Mouse (Mus musculus) hindbrain, embryonic 11.5 days (tissue): Measurements from ENCODE around the gene Sulf2. TPM values are rescaled to one million over a fixed set of nuclear protein-coding genes. Genes with fewer than 3 reads are reported as not detected.
A peak's percentile ranks its signal among the peaks of the same experiment; 100 is the strongest.

Experiments
- ATAC-seq: fragments of 200-750 bp; cut with Nextera tagmentation; 2 replicates; pipeline ENCODE4 v1.8.0; 2017; ENCODE audit warnings: mild to moderate bottlenecking, moderate TSS enrichment, moderate library complexity; ENCODE audit not compliant: low FRiP score
- DNase-seq: peaks from one replicate; pipeline ENCODE4 v3.0.0-alpha.2; 2015; ENCODE audit warnings: low spot score
- H3K27ac ChIP-seq: fragments of 300-500 bp; sonication (generic); 2 replicates; pipeline ENCODE4 v1.5.1; 2014; ENCODE audit warnings: mild to moderate bottlenecking, low read depth, low read length
- H3K27me3 ChIP-seq: fragments of 300-500 bp; sonication (generic); 2 replicates; pipeline ENCODE4 v1.6.1; 2014; ENCODE audit warnings: mild to moderate bottlenecking, low read length, moderate library complexity, mixed read lengths; ENCODE audit not compliant: control insufficient read depth, insufficient read depth
- H3K36me3 ChIP-seq: fragments of 300-500 bp; sonication (generic); 2 replicates; pipeline ENCODE4 v1.6.1; 2014; ENCODE audit warnings: mild to moderate bottlenecking, low read length, moderate library complexity, mixed read lengths; ENCODE audit not compliant: control insufficient read depth, insufficient read depth
- H3K4me1 ChIP-seq: fragments of 300-500 bp; sonication (generic); replicated peaks from 2 replicates; pipeline ENCODE4 v1.6.1; 2014; ENCODE audit warnings: low read length, mixed read lengths; ENCODE audit not compliant: control insufficient read depth, insufficient read depth
- H3K4me2 ChIP-seq: fragments of 300-500 bp; sonication (generic); replicated peaks from 2 replicates; pipeline ENCODE4 v1.6.1; 2014; ENCODE audit warnings: mild to moderate bottlenecking, low read depth, low read length
- H3K4me3 ChIP-seq: fragments of 300-500 bp; sonication (generic); 2 replicates; pipeline ENCODE4 v1.5.1; 2014; ENCODE audit warnings: low read depth, low read length
- H3K9ac ChIP-seq: fragments of 300-500 bp; sonication (generic); 2 replicates; pipeline ENCODE4 v1.6.1; 2014; ENCODE audit warnings: low read depth, low read length
- H3K9me3 ChIP-seq: fragments of 300-500 bp; sonication (generic); 2 replicates; pipeline ENCODE4 v1.6.1; 2016; ENCODE audit warnings: low read length; ENCODE audit not compliant: control insufficient read depth
- WGBS: fragments of 180-500 bp; shearing (Covaris S2); extraction: QIAGEN DNeasy Blood & Tissue Kit; methylation state at CpG from one replicate; pipeline ENCODE4 v1.1.7; 2014; 5-methylcytosine and 5-hydroxymethylcytosine counted together
- polyA plus RNA-seq: library from polyadenylated mRNA; unstranded; fragments of >200 nt; fragmentation: Nextera tagmentation; extraction: Ambion mirVana; gene quantifications from 2 replicates; pipeline ENCODE4 v1.2.1, GENCODE M21; 2014

Gene Sulf2
- polyA plus RNA-seq, 1 experiment from 2014 or later: 115 TPM

DNA sequence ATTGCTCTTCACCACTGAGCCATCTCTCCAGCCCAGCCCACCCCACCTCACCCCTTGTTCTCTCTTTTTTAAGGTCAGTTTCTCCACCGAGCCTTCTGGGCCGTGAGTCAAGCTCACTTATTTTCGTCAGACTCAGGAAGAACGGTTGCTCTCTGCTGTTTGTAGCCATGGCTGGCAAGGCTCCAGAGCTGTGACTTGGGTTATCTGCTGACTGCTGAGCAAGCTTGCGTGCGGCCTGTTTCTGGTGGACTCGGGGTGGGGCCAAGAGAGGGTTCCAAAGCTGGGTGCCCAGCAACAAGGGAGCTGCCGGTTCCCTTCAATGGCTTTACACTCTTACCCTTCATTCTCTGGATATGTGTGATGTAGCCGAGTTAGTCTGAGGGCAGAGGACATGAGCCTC, 15.0 kb downstream of the Sulf2 start:
- DNase-seq (no peak), ATAC-seq (no peak)
- H3K27ac ChIP-seq: no peak overlapping the region
- WGBS: 91% methylated on average over 9 of the region's 9 CpGs
- H3K4me2 ChIP-seq: no peak overlapping the region
- H3K4me3 ChIP-seq: no peak overlapping the region
- no peaks in the 10 kb centered on the region for H3K27me3 ChIP-seq
- H3K9me3 ChIP-seq: no peaks in the 10 kb centered on the region
- no peaks in the 10 kb centered on the region for H3K36me3 ChIP-seq
- no peak overlapping the region for H3K9ac ChIP-seq
- peaks cover 6% of the 10 kb centered on the region; the same call in 1 of the 2 replicates for H3K4me1 ChIP-seq

- Histone ChIP-seq H3K4me3 (no peak overlapping the region), H3K9ac (no peak overlapping the region), H3K27ac (no peak overlapping the region), H3K27me3 (no peaks in the 10 kb centered on the region), H3K9me3 (no peaks in the 10 kb centered on the region), H3K4me2 (no peak overlapping the region), H3K4me1 (peaks cover 6% of the 10 kb centered on the region; the same call in 1 of the 2 replicates), H3K36me3 (no peaks in the 10 kb centered on the region)
- no peak for ATAC-seq
- 75% methylated on average over 1 of the region's 1 CpGs for WGBS
- no peak for DNase-seq
These were observed 17.2 kb downstream of the Sulf2 start for GRCm38 (mm10) chr2:166138308-166138707.

- DNase-seq: no peak
- 88% methylated on average over 4 of the region's 4 CpGs for WGBS
- Histone ChIP-seq H3K4me3 (no peak overlapping the region), H3K4me1 (peaks cover 6% of the 10 kb centered on the region; the same call in 1 of the 2 replicates), H3K27me3 (no peaks in the 10 kb centered on the region), H3K4me2 (no peak overlapping the region), H3K36me3 (no peaks in the 10 kb centered on the region), H3K9ac (no peak overlapping the region), H3K9me3 (no peaks in the 10 kb centered on the region), H3K27ac (no peak overlapping the region)
- no peak for ATAC-seq
These were observed 18.0 kb downstream of the Sulf2 start for GRCm38 (mm10) chr2:166137467-166137866.

- H3K27me3 ChIP-seq: no peaks in the 10 kb centered on the region
- H3K9me3 ChIP-seq: no peaks in the 10 kb centered on the region
- no peak for DNase-seq
- no peak overlapping the region for H3K4me3 ChIP-seq
- H3K27ac ChIP-seq: no peak overlapping the region; the same call in 1 of the 2 replicates
- no peak overlapping the region for H3K9ac ChIP-seq
- ATAC-seq: no peak
- 56% methylated on average over 16 of the region's 16 CpGs for WGBS
- H3K36me3 ChIP-seq: no peaks in the 10 kb centered on the region
- peaks cover 6% of the 10 kb centered on the region; the same call in 1 of the 2 replicates for H3K4me1 ChIP-seq
- no peak overlapping the region for H3K4me2 ChIP-seq
These were observed 19.6 kb downstream of the Sulf2 start for GRCm38 (mm10) chr2:166135711-166136485.

GRCm38 (mm10) chr2:166128756-166129155, 26.7 kb downstream of the Sulf2 start:
- Histone ChIP-seq H3K9ac (0 out of 2 replicates have a peak overlapping the region, but pooled peaks have one; percentile 15), H3K27ac (no peak overlapping the region), H3K4me1 (no peaks in the 10 kb centered on the region), H3K27me3 (no peaks in the 10 kb centered on the region), H3K4me2 (no peak overlapping the region), H3K4me3 (no peak overlapping the region), H3K36me3 (no peaks in the 10 kb centered on the region), H3K9me3 (no peaks in the 10 kb centered on the region)
- WGBS: 92% methylated on average over 4 of the region's 4 CpGs
- ATAC-seq (no peak), DNase-seq (no peak)

- H3K9me3 ChIP-seq: no peaks in the 10 kb centered on the region
- no peak overlapping the region for H3K27ac ChIP-seq
- no peak overlapping the region for H3K4me3 ChIP-seq
- H3K27me3 ChIP-seq: no peaks in the 10 kb centered on the region
- H3K4me1 ChIP-seq: no peaks in the 10 kb centered on the region
- no peak overlapping the region for H3K4me2 ChIP-seq
- ATAC-seq (no peak), DNase-seq (no peak)
- 95% methylated on average over 15 of the region's 15 CpGs for WGBS
- no peaks in the 10 kb centered on the region for H3K36me3 ChIP-seq
- no peak overlapping the region for H3K9ac ChIP-seq
These were observed 27.4 kb downstream of the Sulf2 start for GRCm38 (mm10) chr2:166128032-166128431.

- no peak overlapping the region for H3K27ac ChIP-seq
- no peaks in the 10 kb centered on the region for H3K4me1 ChIP-seq
- no peaks in the 10 kb centered on the region for H3K36me3 ChIP-seq
- ATAC-seq (no peak), DNase-seq (no peak)
- H3K9me3 ChIP-seq: no peaks in the 10 kb centered on the region
- no peaks in the 10 kb centered on the region for H3K27me3 ChIP-seq
- no peak overlapping the region for H3K9ac ChIP-seq
- WGBS: 77% methylated on average over 11 of the region's 11 CpGs
- no peak overlapping the region for H3K4me3 ChIP-seq
- H3K4me2 ChIP-seq: no peak overlapping the region
These were observed 29.1 kb downstream of the Sulf2 start for GRCm38 (mm10) chr2:166126343-166126742.

DNA sequence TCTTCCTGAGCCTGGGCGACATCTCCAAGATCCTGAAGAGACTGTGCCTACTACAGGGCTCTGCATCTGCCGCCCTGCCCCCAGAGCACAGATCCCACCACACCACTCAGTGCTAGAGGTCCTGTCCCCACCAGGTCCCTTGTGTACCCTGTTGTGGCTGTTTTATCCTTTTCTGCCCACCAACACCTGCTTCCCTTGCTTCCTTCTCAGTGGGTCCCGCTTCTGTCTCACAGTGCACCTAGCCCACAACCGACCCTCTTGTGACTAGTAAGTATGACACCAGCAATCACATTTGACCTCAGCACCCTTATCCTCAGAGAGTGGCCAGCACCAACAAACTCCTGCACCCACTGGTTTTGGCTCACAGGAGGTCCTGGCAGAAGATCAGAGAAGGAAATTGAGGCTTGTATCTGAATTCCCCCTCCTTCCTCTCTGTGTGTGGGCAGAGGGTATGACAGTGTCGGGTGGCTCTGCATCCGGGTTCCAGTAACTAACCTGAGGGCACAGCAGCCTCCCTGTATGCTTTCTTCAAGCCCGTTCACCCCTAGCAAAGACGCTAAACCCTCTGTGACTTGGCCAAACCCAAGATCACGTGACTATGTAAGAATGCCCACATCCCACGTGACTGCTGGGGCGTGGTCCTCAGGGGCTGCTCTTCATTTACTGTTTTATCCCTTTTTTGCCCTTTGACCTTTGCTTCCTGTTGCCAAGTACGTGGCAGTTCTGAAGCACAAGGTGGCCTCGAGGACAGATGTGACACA, 29.8 kb downstream of the Sulf2 start:
- Histone ChIP-seq H3K9me3 (no peaks in the 10 kb centered on the region), H3K4me1 (no peaks in the 10 kb centered on the region), H3K4me2 (no peak overlapping the region), H3K27me3 (no peaks in the 10 kb centered on the region), H3K9ac (no peak overlapping the region), H3K4me3 (no peak overlapping the region), H3K36me3 (no peaks in the 10 kb centered on the region), H3K27ac (no peak overlapping the region)
- WGBS: 72% methylated on average over 13 of the region's 13 CpGs
- DNase-seq (no peak), ATAC-seq (no peak)
